ENCODE assay signal across 12 mouse cellular contexts in the genomic region with DNA sequence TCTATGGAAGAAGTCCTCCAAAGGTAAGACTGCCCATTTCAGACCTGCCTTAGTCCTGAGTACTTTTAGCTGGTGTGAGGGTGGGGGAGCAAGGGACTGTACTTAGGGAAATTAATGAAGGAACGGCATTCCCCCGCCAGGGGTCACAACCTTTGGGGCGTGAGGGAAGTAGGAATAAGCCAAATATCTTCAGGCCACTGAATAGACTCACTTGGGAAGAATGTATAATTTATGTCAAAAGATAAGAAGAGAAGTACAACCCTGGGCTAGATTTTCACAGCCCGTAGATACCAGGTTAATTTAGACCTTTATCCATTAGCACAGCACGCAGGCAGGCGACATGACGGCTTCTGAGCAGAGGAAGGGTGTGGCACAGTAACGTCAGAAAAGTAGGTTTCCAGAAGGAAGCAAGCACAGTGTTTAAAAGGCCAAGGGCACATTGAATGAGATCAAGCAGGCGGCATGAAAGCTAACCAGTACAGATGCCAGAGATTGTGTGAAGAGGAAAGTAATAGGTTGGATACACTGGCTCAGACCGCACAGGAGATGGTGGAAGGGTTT. TPM values are rescaled to one million over a fixed set of nuclear protein-coding genes. Genes with fewer than 3 reads are reported as not detected.
DNase-seq lines count a peak whose midpoint lies in the region; ATAC-seq and TF ChIP-seq lines count a peak whose summit lies in the region.
"Had no signal": no experiment of that assay in that cellular context is flagged by ENCODE, and none has a peak within 500 bp of the region (broad histone marks: within the 10 kb centered on the region; RNA-seq: fewer than 3 reads in every experiment).

No protein-coding gene starts in this region.

- H3K4me2 ChIP-seq in liver, embryonic 16.5 days (ENCODE audit: low read depth, low read length): no peak overlapping the region
- no peak overlapping the region for H3K4me2 ChIP-seq in neural tube, embryonic 15.5 days
- H3K4me2 ChIP-seq: heart, embryonic 12.5 days had no signal

- no peaks in the 10 kb centered on the region for H3K9me3 ChIP-seq in liver, embryonic 16.5 days (replicated peaks; ENCODE audit: control insufficient read depth, low read length)
- no peaks in the 10 kb centered on the region for H3K9me3 ChIP-seq in neural tube, embryonic 15.5 days (replicated peaks)

- H3K4me1 ChIP-seq in kidney, adult 2 months (ENCODE audit: control insufficient read depth, insufficient read depth, low read length): 0 out of 2 replicates have a peak, but pooled peaks cover 3% of the 10 kb centered on the region
- H3K4me1 ChIP-seq in liver, embryonic 16.5 days (ENCODE audit: control insufficient read depth, low read depth, low read length): peaks cover 13% of the 10 kb centered on the region
- H3K4me1 ChIP-seq in neural tube, embryonic 15.5 days: no peaks in the 10 kb centered on the region

- no peak overlapping the region for H3K4me3 ChIP-seq in kidney, adult 2 months (ENCODE audit: insufficient read depth, low read depth, low read length)
- no peak overlapping the region for H3K4me3 ChIP-seq in liver, embryonic 16.5 days (ENCODE audit: low read depth, low read length)
- H3K4me3 ChIP-seq in neural tube, embryonic 15.5 days (replicated peaks): no peak overlapping the region
- H3K4me3 ChIP-seq: heart, embryonic 12.5 days; megakaryocyte, embryonic 14.5 days had no signal

- no peak overlapping the region for H3K9ac ChIP-seq in liver, embryonic 16.5 days (ENCODE audit: low read depth, low read length)
- H3K9ac ChIP-seq in neural tube, embryonic 15.5 days (replicated peaks): no peak overlapping the region
- H3K9ac ChIP-seq: heart, embryonic 12.5 days had no signal

- WGBS in kidney, adult 2 months: 46% methylated on average over 10 of the region's 10 CpGs
- 44% methylated on average over 10 of the region's 10 CpGs for WGBS in liver, embryonic 16.5 days (ENCODE audit: insufficient replicate concordance)
- WGBS in neural tube, embryonic 15.5 days: 86% methylated on average over 10 of the region's 10 CpGs

- ATAC-seq in liver, embryonic 16.5 days (ENCODE audit: low read depth): peak; percentile 47
- no peak for ATAC-seq in neural tube, embryonic 15.5 days (ENCODE audit: low FRiP score)

- no peak for TF ChIP-seq CTCF in kidney, adult 2 months (conservative IDR thresholded peaks at IDR 0.05; ENCODE audit: insufficient read depth, insufficient read length, low read depth, low read length)

- no peaks in the 10 kb centered on the region for H3K36me3 ChIP-seq in kidney, adult 2 months (ENCODE audit: control insufficient read depth, insufficient read depth, low read length)
- no peaks in the 10 kb centered on the region for H3K36me3 ChIP-seq in liver, embryonic 16.5 days (ENCODE audit: control insufficient read depth, insufficient read depth)
- no peaks in the 10 kb centered on the region for H3K36me3 ChIP-seq in neural tube, embryonic 15.5 days
- H3K36me3 ChIP-seq: heart, embryonic 12.5 days had no signal

- peak overlapping the region; percentile 91 for H3K27ac ChIP-seq in kidney, adult 2 months (ENCODE audit: insufficient read depth, low read depth, low read length)
- H3K27ac ChIP-seq in liver, embryonic 16.5 days (ENCODE audit: low read length): no peak overlapping the region
- no peak overlapping the region for H3K27ac ChIP-seq in neural tube, embryonic 15.5 days (replicated peaks)

- no peaks in the 10 kb centered on the region for H3K27me3 ChIP-seq in kidney, adult 2 months (replicated peaks; ENCODE audit: control insufficient read depth, insufficient read depth, low read length)
- no peaks in the 10 kb centered on the region for H3K27me3 ChIP-seq in liver, embryonic 16.5 days (ENCODE audit: control insufficient read depth, insufficient read depth, low read depth, low read length)
- no peaks in the 10 kb centered on the region for H3K27me3 ChIP-seq in neural tube, embryonic 15.5 days (replicated peaks)
- H3K27me3 ChIP-seq: heart, embryonic 12.5 days had no signal

- peak; percentile 76 to 91 for DNase-seq in adrenal gland, adult (ENCODE audit: inconsistent age in 2 of 2, low spot score in 1 of 2)
- DNase-seq in adrenal gland, postnatal 4 days (ENCODE audit: low spot score in 2 of 2): no peak
- peak; percentile 62 for DNase-seq in adrenal gland, adult 8-10 months
- DNase-seq in kidney, adult 2 months: peak; percentile 88
- no peak for DNase-seq in frontal cortex, adult 2 months (ENCODE audit: extremely low spot score in 1 of 2, low spot score in 1 of 2)
- DNase-seq in testis, postnatal 10 days (ENCODE audit: low spot score): no peak
- DNase-seq: cerebellum, adult 9-10 months; layer of hippocampus, adult 9-11 months had no signal

- no peak for TF ChIP-seq POLR2A in kidney, adult 2 months (IDR thresholded peaks at IDR 0.05; ENCODE audit: low read depth, low read length)

RNA-seq across cellular contexts. Expression of a gene that starts 37.0 kb away (rescaled TPM):
- 100 to 1,000 TPM; 194 to 213 TPM for total RNA-seq in adrenal gland, postnatal 4 days (2021)
- total RNA-seq in adrenal gland, adult 8-10 months (2022): 100 to 1,000 TPM; 229 to 267 (median 248) TPM
- polyA plus RNA-seq in kidney, adult 2 months (2012; rRNA removed): 98.1 and 123 TPM in 2 replicates
- polyA plus RNA-seq in liver, embryonic 16.5 days (2015; fragmentation: Nextera tagmentation; extraction: Ambion mirVana): 42.6 and 44.4 TPM in 2 replicates
- polyA plus RNA-seq in neural tube, embryonic 15.5 days (2015; fragmentation: Nextera tagmentation; extraction: Ambion mirVana): 73.3 and 77.0 TPM in 2 replicates
- polyA plus RNA-seq in frontal cortex, adult 2 months (2012; rRNA removed): 27.1 and 29.7 TPM in 2 replicates

Comparison
In these comparisons a context has a peak if more than half of its experiments do, and no peak if none do; other contexts are left out.
1. DNase-seq: peak in adrenal gland, adult (2 of 2), adrenal gland, adult 8-10 months (single experiment) and kidney, adult 2 months (single experiment); none in adrenal gland, postnatal 4 days (0 of 2), frontal cortex, adult 2 months (0 of 2) and testis, postnatal 10 days (single experiment).